Mouse (Mus musculus): ENCODE measurements around the gene Btla.

- TF ChIP-seq TAL1 (IDR thresholded peaks at IDR 0.05; ENCODE audit: low read length) (no peak), GATA1 (IDR thresholded peaks at IDR 0.05; ENCODE audit: low read length) (no peak)
These were observed 37.9 kb downstream of the Btla start for GRCm38 (mm10) chr16:45262051-45262450.
